Mouse (Mus musculus) urinary bladder, postnatal 25 days (tissue): Measurements from ENCODE around the gene Triobp.

Source experiments
- DNase-seq: peaks from one replicate; pipeline ENCODE4 v3.0.0; 2022; ENCODE audit warnings: low spot score

The Triobp gene

DNA sequence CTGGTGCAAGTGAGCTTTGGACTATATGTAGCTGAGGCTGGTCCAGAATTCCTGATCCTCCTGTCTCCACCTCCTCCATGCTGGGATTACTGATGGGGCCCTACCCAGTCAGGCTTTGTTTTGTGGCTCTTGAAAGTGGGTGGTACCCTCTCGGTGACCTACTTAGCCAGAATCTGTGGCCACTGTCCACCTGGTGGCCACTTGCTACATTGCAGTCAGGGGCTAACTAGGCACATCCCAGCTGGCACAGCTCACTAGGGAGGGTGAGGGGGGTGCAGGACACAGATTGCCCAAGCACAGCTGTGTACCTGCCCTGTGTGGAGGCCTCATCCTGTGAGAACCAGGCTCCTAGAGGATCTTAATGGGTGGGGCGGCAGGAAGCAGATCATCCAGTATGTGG lies 15.4 kb downstream of the Triobp start:
- DNase-seq = peak; percentile 67

DNA sequence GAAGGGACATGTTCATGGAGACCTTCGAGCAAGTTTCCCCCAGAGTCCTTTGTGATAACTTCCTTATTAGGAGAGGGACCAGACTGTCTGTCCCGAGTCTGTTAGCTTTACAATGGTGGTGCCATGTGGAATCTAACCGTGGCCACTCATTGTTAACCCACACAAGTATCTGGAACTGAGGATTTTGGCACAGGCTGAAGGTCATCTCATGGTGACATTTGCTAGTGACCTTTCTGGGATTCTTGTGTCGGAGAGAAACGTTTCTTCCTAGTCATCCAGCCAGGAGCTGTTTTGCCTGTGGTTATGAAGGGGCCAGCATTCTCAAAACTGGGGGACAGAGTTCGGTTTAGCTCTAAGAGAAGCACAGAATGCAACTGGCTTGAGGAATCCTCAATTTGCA lies 24.1 kb downstream of the Triobp start:
- DNase-seq = no peak

DNA sequence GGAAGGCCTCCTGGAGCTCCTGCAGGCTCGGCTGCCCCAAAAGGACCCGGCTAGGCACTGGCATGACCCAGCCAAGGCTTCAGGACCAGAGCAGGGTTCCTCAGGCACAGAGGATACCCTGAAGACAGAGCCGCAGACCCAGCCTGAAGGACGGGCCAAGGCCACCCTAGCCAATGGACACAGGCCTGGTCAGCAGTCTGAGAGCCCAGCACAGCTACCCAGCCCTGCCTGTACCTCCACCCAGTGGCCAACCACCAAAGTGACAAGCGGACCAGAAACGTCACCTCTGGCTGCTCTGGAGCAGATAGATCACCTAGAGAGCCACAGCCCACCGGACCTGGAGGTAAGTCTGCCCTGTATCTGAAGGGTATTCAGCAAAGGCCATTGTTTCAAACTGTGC lies 26.4 kb downstream of the Triobp start:
- no peak for DNase-seq

DNA sequence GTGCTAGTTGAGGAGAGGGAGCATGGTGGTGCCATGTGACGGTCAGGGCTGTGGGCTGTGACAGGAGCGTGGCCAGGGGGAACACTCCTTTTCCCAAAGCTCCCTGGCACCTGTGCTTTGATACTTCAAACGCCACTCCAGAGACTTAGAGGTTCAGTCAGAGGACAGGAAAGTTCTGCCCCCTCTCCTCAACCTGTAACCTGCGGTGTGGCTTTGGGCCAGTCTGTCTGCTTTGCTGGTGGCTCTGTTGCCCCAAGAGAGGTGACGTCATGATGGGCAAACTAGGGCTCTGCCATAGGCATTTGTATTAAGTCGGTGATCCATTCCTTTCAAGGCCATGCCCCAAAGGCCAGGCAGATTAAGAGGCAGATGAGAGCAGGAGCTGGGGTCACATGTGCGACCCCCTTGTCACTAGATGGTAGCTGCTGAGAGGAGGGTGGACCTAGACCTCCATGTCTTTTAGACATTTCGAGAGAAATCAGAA lies 30.2 kb downstream of the Triobp start:
- DNase-seq = no peak

DNA sequence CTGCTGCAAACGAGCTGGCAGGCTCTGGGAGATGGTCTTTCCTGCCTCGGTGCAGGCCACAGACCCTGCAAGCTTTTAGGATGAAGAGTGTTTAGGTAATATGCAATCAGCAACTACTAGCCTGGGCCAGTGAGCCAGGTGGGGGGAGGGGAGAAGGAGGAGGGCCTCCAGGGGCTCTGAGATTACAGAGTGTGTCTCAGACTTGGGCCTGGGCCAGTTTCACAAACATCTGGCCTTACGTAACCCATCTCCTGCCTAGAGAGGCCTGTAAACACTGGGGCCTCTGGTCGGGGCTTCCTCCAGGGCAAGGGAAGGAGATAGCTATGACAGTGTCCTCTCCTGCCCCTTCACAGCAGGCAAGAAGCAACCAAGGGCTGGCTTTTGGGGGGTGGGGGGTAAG lies 31.4 kb downstream of the Triobp start:
- DNase-seq = peak; percentile 70

DNA sequence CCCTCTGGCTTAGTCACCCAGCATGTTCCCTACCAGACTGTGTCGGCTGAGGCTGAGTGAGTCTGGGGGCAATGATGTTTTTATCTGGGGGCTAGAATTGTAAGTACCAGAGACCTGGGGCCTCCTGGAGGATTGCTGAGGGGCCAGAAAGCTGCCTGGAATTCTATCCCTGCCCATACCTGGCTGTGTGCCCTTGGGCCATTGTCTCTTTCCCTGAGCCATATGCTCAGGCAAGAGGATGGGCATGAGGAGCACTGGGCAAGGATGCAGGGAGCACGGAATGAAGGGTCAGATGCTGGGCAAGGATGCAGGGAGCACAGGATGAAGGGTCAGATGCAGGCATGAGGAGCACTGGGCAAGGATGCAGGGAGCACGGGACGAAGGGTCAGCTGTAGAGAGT lies 32.6 kb downstream of the Triobp start:
- no peak for DNase-seq

DNA sequence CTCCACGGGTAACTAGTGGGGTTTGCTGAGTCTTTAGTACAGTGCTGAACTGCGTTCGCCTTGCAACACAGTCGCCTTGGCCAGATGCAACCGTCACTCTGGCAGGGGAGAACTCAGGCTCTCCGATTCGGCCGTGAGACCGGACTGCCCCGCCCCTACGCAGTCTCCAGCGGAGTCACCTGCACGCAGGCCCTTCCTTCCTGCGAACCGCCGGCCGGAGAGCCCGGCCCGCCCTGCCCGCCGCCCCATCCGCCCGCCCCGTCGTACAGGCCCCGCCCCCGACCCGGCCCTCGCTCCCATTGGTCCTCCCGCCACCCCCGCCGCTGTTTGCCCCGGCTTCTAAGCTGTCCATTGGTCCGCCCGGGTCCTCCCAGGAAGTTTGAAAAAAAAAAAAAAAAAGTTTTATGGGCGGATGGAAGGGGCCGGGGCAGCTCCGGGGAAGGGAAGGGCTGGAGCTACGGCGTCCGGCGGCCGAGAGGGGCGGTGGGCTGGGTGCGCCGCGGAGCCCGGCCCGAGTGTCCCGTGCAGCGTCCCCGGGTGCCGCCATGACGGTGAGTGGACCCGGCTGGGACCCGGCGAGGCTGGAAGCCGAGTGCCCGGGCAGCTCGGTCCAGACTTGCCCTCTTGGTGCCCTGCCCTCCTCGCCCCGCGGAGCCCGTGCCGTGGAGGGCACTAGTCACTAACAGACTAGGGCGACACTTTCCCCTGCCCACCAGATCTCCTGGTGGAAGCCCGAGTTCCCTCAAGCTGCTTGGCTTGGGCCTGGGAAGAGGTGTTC lies 35.3 kb downstream of the Triobp start:
- DNase-seq = peak; percentile 74

DNA sequence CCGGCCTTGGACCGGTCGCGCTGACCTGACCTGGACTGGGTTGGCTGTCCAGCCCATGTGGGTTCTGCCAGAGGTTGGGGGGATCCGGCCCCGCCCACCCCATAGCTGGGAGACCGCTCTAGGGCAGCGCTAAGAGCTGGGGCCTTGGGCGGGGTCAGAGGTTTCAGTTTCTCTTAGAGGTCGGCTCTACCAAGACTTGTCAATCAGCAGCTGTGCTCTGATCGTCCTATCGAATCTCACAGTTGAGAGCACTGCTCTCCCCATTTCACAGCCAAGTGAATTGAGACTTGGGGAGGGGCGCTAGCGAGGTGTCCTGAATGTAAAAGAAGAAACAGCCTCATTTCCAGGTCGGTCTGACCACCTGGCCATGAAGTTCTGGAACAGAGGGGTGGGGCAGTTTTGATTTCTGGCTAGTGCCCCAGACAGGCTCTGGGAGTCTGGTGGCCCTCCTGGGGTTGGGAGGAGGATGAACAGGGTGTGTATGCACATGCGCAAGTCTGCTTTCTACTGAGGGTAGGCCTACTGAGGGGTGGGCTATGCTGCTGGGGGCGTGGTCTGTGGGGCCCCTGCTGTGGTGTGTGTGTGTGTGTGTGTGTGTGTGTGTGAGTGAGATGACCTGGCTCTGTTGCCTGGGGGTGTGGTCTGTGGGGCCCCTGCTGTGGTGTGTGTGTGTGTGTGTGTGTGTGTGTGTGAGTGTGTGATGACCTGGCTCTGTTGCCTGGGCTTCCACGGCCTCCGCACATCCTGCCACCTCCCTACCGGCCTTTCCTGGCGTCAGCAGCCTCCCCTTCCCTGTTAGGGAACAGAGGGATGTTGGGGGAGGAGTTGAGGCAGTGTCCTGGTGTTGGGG lies 36.1 kb downstream of the Triobp start:
- peak; percentile 39 for DNase-seq

DNA sequence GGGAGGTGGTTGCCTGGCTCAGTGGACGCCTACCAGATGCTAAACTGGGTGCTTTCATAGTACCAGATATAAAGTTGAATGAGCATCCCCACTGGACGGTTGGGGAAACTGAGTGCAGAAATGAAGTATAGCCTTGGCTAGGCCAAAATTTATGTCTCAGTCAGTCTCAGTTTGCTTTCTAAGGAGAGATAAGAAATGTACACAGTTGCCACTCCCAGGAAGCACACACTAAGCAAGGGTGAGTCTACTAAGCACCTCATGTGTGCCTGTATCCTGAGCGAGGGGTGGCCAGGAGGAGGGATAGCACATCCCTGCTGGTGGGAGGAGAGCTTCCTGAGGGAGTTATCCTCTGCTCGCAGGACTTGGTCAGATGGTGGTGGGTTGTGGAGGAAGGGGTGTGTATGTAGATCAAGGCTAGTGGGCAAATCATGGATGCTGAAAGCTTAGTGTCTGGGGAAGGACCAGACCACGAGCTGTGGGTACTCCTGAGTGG lies 36.8 kb downstream of the Triobp start:
- no peak for DNase-seq

DNA sequence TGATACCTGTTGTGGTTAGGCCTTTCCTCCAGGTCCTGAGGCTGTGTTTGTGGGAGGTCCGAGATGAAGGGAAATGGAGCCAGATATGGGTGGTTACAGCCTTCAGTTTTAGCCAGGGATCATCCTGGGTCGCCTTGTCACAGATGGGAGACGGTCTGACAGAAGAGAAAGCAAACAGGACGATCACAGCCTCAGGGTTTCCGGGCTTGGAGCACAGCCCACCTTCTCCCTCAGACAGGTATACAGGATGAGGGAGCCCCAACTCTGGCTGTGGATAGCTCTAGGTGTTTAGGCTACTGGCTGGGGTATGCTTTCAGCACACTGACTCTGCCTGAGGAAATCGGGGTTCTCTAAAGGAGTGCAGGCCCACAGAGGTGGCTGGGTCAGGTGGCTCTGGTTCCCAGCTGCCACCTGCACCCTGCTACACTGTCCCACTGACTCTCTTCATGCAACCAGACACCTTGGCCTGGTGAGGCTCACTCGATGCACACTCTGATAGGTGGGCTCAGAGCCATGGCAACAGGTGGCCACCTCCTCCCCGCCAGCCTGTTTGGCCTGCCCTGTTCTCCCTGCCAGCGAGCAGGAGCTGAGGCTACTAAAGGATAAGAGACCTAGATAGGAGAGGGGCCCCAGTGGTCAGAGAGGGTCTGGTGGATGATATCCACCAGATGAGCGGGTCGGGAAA lies 39.2 kb downstream of the Triobp start:
- DNase-seq = no peak

DNA sequence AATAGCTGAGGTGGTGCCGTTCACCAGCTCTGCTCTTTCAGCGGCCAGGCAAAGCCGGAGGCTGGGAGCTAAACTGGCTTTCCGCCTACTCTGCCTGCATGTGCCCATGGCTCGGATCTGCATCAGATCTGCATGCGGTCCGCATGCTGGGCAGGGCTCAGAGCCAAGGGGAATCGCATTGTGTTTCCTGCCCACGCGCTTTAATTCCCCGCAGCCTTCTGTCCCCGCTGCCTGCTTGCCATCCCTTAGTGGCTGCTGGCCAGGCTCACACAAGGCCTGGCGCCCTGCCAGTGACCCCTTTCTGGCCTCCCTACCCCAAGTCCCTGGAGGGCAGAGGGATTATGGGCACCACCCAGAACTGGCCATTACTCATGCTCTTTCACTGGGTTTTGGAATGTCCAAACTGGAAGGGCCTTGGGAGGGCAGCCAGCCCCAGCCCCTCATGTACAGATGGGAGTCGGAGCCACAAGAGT lies 41.0 kb downstream of the Triobp start:
- DNase-seq = peak; percentile 31

DNA sequence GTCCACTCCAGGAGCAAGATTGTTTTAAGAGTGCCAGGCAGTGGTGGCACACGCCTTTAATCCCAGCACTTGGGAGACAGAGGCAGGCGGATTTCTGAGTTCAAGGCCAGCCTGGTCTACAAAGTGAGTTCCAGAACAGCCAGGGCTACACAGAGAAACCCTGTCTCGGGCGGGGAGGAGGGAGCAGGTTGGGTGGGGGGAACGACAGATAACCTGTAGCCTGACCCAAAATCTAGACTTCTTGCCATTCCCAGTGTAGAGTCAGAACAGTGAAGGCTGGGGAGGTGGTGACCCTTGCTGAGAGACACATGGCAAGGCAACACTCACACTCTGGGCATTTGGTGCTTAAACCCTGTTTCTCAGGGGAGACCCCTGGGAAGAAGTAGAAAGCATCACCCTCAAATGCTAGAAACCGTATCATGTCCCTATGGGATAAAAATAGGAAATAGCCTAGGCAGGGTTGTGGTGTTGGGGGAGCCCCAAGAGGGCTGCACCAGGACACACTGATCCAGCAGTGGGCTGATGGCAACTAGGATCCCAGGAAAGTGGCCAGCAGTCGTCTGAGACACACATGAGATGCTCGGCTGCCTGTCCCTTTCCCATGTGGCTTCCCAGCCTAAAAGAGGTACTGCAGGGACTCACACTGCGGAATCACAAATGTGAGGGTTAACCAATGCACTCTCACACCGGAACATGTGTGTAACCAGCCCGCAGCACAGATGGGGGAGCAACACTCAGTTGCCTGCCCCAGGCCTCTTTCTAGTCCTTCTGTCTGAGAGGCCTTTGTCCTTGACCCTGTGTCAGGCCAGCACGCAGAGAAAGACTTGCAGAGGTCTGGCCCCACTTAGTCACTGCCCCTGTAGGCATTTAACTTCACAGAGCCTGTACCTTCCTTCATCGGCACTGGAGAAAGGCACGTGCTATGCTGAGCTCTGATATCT lies 41.9 kb downstream of the Triobp start:
- no peak for DNase-seq

DNA sequence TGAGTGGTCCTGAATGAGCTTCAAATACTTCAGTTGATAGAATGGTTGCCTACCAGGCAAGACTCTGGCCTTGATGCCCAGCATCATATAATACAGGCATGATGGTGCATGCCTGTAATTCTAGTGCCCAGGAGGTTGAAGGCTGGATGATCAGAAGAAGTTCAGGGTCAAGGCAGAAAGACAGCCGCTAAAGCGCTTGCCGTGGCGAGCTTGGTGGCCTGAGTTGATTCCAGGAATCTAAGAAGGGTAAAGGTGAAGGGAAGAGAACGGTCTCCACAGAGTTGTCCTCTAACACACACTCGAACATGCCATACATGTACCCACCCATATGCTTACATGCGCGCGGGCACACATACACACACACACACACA lies 42.6 kb downstream of the Triobp start:
- no peak for DNase-seq

DNA sequence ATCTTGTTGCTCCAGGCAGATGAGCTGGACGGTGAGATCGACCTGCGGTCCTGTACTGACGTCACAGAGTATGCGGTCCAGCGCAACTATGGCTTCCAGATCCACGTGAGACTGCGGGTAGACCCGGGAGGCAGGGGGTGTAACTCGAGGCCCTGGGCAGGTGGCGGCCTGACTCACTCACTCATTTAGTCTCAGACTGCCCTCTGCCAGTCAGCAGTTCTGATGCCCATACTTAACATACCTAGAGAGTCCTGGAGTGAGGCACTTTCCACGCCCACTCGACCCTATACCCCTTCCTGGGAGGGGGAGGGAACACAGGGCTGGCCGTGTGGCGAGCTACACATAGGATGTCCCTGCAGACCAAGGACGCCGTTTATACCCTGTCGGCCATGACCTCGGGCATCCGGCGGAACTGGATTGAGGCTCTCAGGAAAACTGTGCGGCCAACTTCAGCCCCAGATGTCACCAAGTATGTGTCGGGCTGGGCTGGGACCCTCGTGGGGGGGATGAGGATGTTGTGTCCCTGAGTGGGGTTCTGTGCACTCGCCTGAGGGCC lies 43.5 kb downstream of the Triobp start:
- no peak for DNase-seq

DNA sequence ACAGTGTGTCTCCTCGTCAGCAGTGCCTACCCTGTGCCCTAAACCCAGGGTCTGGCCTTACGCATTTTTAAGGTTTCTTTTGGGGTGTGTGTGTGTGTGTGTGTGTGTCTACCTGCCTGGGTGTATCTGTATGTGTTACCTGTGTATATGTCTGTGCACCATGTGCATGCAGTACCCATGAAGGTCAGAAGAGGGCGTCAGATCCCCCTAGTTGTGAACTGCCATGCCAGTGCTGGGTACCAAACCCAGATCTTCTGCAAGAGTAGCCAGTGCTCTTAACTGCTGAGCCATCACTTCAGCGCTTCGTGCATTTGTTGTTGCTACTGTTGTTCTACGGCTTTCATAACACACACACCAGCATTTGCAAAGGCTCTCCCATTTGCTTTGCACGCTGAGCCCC lies 44.7 kb downstream of the Triobp start:
- DNase-seq = no peak

DNA sequence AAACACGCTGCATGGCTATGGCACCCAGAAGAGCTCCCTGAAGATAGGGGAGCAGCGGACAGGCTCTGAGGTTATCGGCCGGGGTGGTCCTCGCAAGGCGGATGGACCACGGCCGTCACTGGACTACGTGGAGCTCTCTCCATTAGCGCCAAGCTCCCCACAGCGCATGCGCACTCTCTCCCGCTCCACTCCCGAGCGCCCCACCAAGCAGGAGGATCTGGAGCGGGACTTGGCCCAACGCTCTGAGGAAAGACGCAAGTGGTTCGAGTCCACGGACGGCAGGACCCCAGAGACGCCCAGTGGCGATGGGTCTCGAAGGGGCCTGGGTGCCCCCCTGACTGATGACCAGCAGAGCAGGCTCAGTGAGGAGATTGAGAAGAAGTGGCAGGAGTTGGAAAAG lies 45.4 kb downstream of the Triobp start:
- DNase-seq = no peak

DNA sequence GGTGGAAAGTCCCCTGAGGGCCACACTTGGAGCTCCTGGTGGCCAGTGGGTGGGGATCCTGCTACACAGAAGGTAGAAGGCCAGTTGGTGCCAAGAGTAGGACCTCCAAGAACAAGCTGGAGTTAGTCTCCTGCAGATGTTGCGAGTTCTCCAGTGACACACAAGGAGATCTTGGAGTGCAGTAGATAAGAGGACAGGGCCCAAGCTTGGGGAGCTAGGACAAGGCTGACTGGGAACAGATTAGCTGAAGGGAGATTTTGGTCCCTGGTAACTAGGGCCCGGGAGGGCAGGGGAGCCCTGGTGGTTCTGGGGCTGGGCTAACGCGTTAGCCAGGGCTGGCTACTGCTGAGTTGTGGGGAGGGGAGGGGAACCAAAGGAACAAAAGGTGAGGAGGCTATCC lies 48.4 kb downstream of the Triobp start:
- DNase-seq = no peak

DNA sequence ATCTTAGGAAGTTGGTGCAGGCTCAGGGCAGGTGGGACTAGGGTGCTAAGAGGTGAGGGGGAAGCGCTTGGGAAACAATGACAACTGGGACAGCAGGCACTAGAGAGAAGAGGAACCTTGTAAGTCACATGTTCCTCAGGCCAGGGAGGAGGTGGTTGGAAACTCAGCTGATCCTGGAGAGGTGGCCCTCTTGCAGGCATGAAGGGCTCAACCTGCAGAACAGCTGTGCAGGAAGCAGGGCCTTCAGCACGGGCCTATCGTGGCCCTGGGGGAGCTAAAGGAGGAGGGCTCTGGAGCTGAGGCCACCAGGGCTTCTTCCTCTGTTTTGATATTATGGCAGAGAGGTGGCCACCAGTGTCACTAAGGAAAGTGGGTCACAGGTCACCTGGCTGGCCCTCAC lies 49.1 kb downstream of the Triobp start:
- no peak for DNase-seq

DNA sequence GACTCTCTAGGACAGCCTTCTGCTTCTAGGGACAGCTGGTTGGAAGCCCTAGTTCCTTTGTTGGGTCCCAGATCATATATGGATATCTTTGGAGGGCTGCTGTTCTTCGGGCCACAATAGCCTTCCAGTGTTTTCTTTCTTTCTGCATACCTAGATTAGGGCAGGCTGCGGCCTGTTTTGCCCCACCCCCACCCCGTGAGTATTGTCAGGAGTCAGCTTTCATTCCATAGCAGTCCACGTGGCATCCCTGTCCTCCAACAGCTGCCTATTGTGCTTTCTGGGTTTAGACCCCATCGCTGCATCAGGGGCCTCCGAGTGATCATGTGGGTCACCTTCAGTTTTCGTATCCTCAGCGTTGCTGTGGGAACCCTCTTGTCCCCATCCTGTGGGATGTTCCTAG lies 50.8 kb downstream of the Triobp start:
- DNase-seq = no peak

DNA sequence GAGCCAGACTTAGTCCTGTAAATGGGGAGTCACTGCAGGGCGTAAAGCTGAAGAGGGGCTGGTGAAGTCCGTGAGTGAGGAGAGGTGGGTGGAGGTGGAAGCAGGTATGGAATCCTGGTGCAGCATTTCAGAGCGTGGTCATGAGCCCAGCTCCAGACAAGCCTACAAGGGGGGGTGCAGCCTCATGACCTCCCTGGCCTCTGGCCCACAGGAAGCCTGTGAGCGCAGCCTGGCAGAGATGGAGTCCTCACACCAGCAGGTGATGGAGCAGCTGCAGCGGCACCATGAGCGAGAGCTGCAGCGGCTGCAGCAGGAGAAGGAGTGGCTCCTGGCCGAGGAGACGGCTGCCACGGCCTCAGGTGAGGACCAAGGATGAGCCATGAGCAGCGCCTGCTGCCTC lies 52.1 kb downstream of the Triobp start:
- no peak for DNase-seq

DNA sequence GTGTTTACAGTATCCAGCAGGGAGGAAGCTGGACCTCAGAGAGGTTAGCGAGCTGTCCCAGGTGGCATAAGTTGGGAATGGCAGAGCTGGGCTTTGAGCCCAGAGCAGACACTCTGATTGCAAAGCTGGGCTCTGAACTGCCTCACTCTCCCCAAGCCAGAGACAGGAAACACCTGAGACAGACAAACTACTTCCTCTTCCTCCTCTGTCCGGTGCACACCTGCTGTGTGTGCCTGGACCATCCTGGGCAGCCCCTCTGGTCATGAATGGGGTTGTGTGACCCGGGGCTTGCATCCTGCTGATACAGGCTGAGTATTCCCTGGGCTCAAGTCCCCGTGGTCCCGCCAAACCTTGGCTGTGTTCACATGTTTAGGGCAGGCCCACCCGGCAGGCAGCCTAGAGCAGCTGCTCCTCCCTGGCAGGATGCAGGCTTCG lies 52.9 kb downstream of the Triobp start:
- no peak for DNase-seq
